Mouse (Mus musculus) midbrain, postnatal 0 days (tissue): ENCODE results near the gene Dhx57. TPM values are rescaled to one million over a fixed set of nuclear protein-coding genes. Genes with fewer than 3 reads are reported as not detected.
"Not testable (repeated sequence)": the region's sequence is repeated elsewhere in the genome, so short reads cannot be mapped to it uniquely, and the experiment has no call there.

ENCODE experiments used
- ATAC-seq: fragments of 200-750 bp; cut with Nextera tagmentation; 2 replicates; pipeline ENCODE4 v1.8.0; 2017; ENCODE audit warnings: moderate number of reproducible peaks, mild to moderate bottlenecking, moderate TSS enrichment, moderate library complexity; ENCODE audit not compliant: low FRiP score
- DNase-seq: peaks from one replicate; pipeline ENCODE4 v3.0.0-alpha.2; 2015; ENCODE audit warnings: low spot score
- H3K27ac ChIP-seq: fragments of 300-500 bp; sonication (generic); 2 replicates; pipeline ENCODE4 v1.5.1; 2014; ENCODE audit warnings: low read depth, mild to moderate bottlenecking, low read length, mixed read lengths
- H3K27me3 ChIP-seq: fragments of 300-500 bp; sonication (generic); 2 replicates; pipeline ENCODE4 v1.6.1; 2014; ENCODE audit warnings: low read length, control low read depth, mixed read lengths; ENCODE audit not compliant: insufficient read depth
- H3K36me3 ChIP-seq: fragments of 300-500 bp; sonication (generic); 2 replicates; pipeline ENCODE4 v1.6.1; 2014; ENCODE audit warnings: low read length, control low read depth, mixed read lengths; ENCODE audit not compliant: insufficient read depth
- H3K4me1 ChIP-seq: fragments of 300-500 bp; sonication (generic); 2 replicates; pipeline ENCODE4 v1.6.1; 2014; ENCODE audit warnings: mild to moderate bottlenecking, control low read depth, antibody characterized with exemption, low read length, mixed read lengths; ENCODE audit not compliant: insufficient read depth
- H3K4me2 ChIP-seq: fragments of 300-500 bp; sonication (generic); 2 replicates; pipeline ENCODE4 v1.6.1; 2014; ENCODE audit warnings: low read depth, mild to moderate bottlenecking, low read length, mixed read lengths; ENCODE audit not compliant: poor library complexity, severe bottlenecking
- H3K4me3 ChIP-seq: fragments of 300-500 bp; sonication (generic); 2 replicates; pipeline ENCODE4 v1.5.1; 2014; ENCODE audit warnings: low read depth, mild to moderate bottlenecking, low read length, moderate library complexity
- H3K9ac ChIP-seq: fragments of 300-500 bp; sonication (generic); replicated peaks from 2 replicates; pipeline ENCODE4 v1.6.1; 2014; ENCODE audit warnings: mild to moderate bottlenecking, low read length, moderate library complexity, mixed read lengths; ENCODE audit not compliant: poor library complexity, severe bottlenecking
- H3K9me3 ChIP-seq: fragments of 300-500 bp; sonication (generic); 2 replicates; pipeline ENCODE4 v1.6.1; 2016; ENCODE audit warnings: low read length, control low read depth
- CTCF ChIP-seq: IDR thresholded peaks from 2 replicates; pipeline ENCODE4 v1.5.1; 2016; ENCODE audit warnings: antibody characterized with exemption, mild to moderate bottlenecking
- WGBS: fragments of 180-500 bp; shearing (Covaris S2); extraction: QIAGEN DNeasy Blood & Tissue Kit; methylation state at CpG from one replicate; pipeline ENCODE4 v1.1.7; 2014; 5-methylcytosine and 5-hydroxymethylcytosine counted together
- polyA plus RNA-seq: library from polyadenylated mRNA; unstranded; fragments of >200 nt; fragmentation: Nextera tagmentation; extraction: Ambion mirVana; gene quantifications from 2 replicates; pipeline ENCODE4 v1.2.1, GENCODE M21; 2015
- total RNA-seq: library from RNA; depleted of rRNA; stranded (reverse); fragments of >200 nt; gene quantifications from 2 replicates; pipeline ENCODE4 v1.2.3, GENCODE M21; 2014

The Dhx57 gene
- total and polyA plus RNA-seq, 2 experiments from 2014 or later: 36.9 to 64.5 TPM

GRCm38 (mm10) chr17:80234376-80234775, 55.9 kb downstream of the Dhx57 start:
- DNase-seq: no peak

GRCm38 (mm10) chr17:80233844-80234243, 56.4 kb downstream of the Dhx57 start:
- no peak overlapping the region for H3K9ac ChIP-seq
- 96% methylated on average over 5 of the region's 5 CpGs for WGBS
- no peaks in the 10 kb centered on the region for H3K9me3 ChIP-seq
- no peak overlapping the region for H3K4me3 ChIP-seq
- no peak overlapping the region for H3K4me2 ChIP-seq
- no peak for DNase-seq
- no peak for ATAC-seq
- H3K36me3 ChIP-seq: peaks cover 10% of the 10 kb centered on the region
- TF ChIP-seq CTCF: no peak
- H3K27ac ChIP-seq: no peak overlapping the region
- H3K27me3 ChIP-seq: no peaks in the 10 kb centered on the region
- no peaks in the 10 kb centered on the region for H3K4me1 ChIP-seq

More at GRCm38 (mm10) chr17:80234376-80234775, 55.9 kb downstream of the Dhx57 start:
- Histone ChIP-seq H3K9ac (no peak overlapping the region), H3K36me3 (peaks cover 15% of the 10 kb centered on the region), H3K4me1 (no peaks in the 10 kb centered on the region), H3K27me3 (no peaks in the 10 kb centered on the region), H3K27ac (no peak overlapping the region), H3K9me3 (no peaks in the 10 kb centered on the region), H3K4me3 (no peak overlapping the region), H3K4me2 (no peak overlapping the region)
- no peak for ATAC-seq
- no peak for TF ChIP-seq CTCF
- 84% methylated on average over 7 of the region's 7 CpGs for WGBS

- DNase-seq (peak; percentile 11), ATAC-seq (no peak)
- TF ChIP-seq CTCF: no peak
- Histone ChIP-seq H3K27ac (no peak overlapping the region), H3K4me3 (no peak overlapping the region), H3K9ac (no peak overlapping the region), H3K4me1 (no peaks in the 10 kb centered on the region), H3K36me3 (peaks cover 3% of the 10 kb centered on the region; the same call in 1 of the 2 replicates), H3K27me3 (no peaks in the 10 kb centered on the region), H3K9me3 (no peaks in the 10 kb centered on the region), H3K4me2 (no peak overlapping the region)
- 78% methylated on average over 2 of the region's 2 CpGs for WGBS
These were observed 60.9 kb downstream of the Dhx57 start for GRCm38 (mm10) chr17:80229396-80229795.

GRCm38 (mm10) chr17:80225142-80225541, 65.1 kb downstream of the Dhx57 start:
- peak overlapping the region; percentile 57 for H3K4me2 ChIP-seq
- not testable (repeated sequence) for H3K27ac ChIP-seq, H3K4me1 ChIP-seq, H3K9me3 ChIP-seq, H3K27me3 ChIP-seq, H3K36me3 ChIP-seq, ATAC-seq, DNase-seq
- H3K4me3 ChIP-seq: peak overlapping the region; percentile 54
- WGBS: 56% methylated on average over 4 of the region's 5 CpGs
- 0 out of 2 replicates have a peak overlapping the region, but pooled peaks have one; percentile 52 for H3K9ac ChIP-seq

GRCm38 (mm10) chr17:80224326-80225116, 65.8 kb downstream of the Dhx57 start, which contains the start of gene Gemin6:
TSS of gene Gemin6 (plus strand) at chr17:80224441.
- H3K4me2 ChIP-seq: peak within 1 kb of the TSS; percentile 57
- ATAC-seq (peak; percentile 94), DNase-seq (peak; percentile 96)
- no peaks in the 10 kb centered on the region for H3K4me1 ChIP-seq
- H3K4me3 ChIP-seq: peak within 1 kb of the TSS; percentile 54
- H3K27me3 ChIP-seq: no peaks in the 10 kb centered on the region
- no peaks in the 10 kb centered on the region for H3K9me3 ChIP-seq
- no peaks in the 10 kb centered on the region for H3K36me3 ChIP-seq
- peak within 1 kb of the TSS; percentile 70 for H3K27ac ChIP-seq
- peak within 1 kb of the TSS; percentile 52; the same call in 1 of the 2 replicates for H3K9ac ChIP-seq
- no peak for TF ChIP-seq CTCF
- WGBS: under 1% methylated on average over 33 of the region's 33 CpGs

GRCm38 (mm10) chr17:80223829-80224228, 66.4 kb downstream of the Dhx57 start:
- peak overlapping the region; percentile 54 for H3K4me3 ChIP-seq
- DNase-seq: no peak
- no peaks in the 10 kb centered on the region for H3K27me3 ChIP-seq
- peak; percentile 31 for ATAC-seq
- peak overlapping the region; percentile 33; the same call in 1 of the 2 replicates for H3K9ac ChIP-seq
- H3K4me2 ChIP-seq: peak overlapping the region; percentile 57
- no peaks in the 10 kb centered on the region for H3K9me3 ChIP-seq
- H3K27ac ChIP-seq: peak overlapping the region; percentile 70
- TF ChIP-seq CTCF: no peak
- no peaks in the 10 kb centered on the region for H3K36me3 ChIP-seq
- 3% methylated on average over 9 of the region's 9 CpGs for WGBS
- no peaks in the 10 kb centered on the region for H3K4me1 ChIP-seq
